Mouse (Mus musculus): ENCODE measurements around the gene Castor2. TPM values are rescaled to one million over a fixed set of nuclear protein-coding genes. Genes with fewer than 3 reads are reported as not detected.

Gene Castor2
- total and polyA plus RNA-seq, 3 experiments, result 14.2 to 21.1 (median 20.7) TPM

- peak; percentile 77 to 81 for DNase-seq
- H3K27ac ChIP-seq, result no peak overlapping the region
- 19% methylated on average over 7 of the region's 7 CpGs for WGBS
Measured at GRCm38 (mm10) chr5:134179871-134180270, 80.4 kb downstream of the Castor2 start.

GRCm38 (mm10) chr5:134182172-134182571 is 82.7 kb downstream of the Castor2 start:
- Histone ChIP-seq H3K27ac (peak overlapping the region; percentile 98), H3K79me2 (replicated peaks; ENCODE audit: control insufficient read depth, insufficient read depth, low read length) (no peaks in the 10 kb centered on the region), H3K36me3 (ENCODE audit: control insufficient read depth, insufficient read depth, low read length) (peaks cover 5% of the 10 kb centered on the region), H3K27me3 (ENCODE audit: control insufficient read depth, insufficient read depth, low read length) (no peaks in the 10 kb centered on the region), H3K4me1 (ENCODE audit: control insufficient read depth, insufficient read depth, low read length) (peaks cover 12% of the 10 kb centered on the region), H3K9ac (ENCODE audit: low read depth, low read length) (no peak overlapping the region), H3K4me3 (no peak overlapping the region)
- TF ChIP-seq EP300 (IDR thresholded peaks at IDR 0.05; ENCODE audit: insufficient read depth, low read depth, low read length) (no peak), CTCF (IDR thresholded peaks at IDR 0.05) (no peak), POLR2A (IDR thresholded peaks at IDR 0.05; ENCODE audit: insufficient read depth, low read depth, low read length) (no peak)
- WGBS, result 26% methylated on average over 3 of the region's 3 CpGs
- no peak for DNase-seq
- intact Hi-C loops (cut with DNase I), result loop anchor here (5.0 kb wide), 2 partner anchors 50 to 305 kb away; no protein-coding TSS in a partner anchor

More at GRCm38 (mm10) chr5:134179871-134180270, 80.4 kb downstream of the Castor2 start:
- no peaks in the 10 kb centered on the region for H3K79me2 ChIP-seq (replicated peaks; ENCODE audit: control insufficient read depth, insufficient read depth, low read length)
- intact Hi-C loops (cut with DNase I), result loop anchor here (2.0 to 5.0 kb wide), 4 partner anchors 52 to 307 kb away; partner anchors contain the start of gene Castor2
- H3K9ac ChIP-seq (ENCODE audit: low read depth, low read length), result no peak overlapping the region
- H3K36me3 ChIP-seq (ENCODE audit: control insufficient read depth, insufficient read depth, low read length), result peaks cover 5% of the 10 kb centered on the region
- H3K27me3 ChIP-seq (ENCODE audit: control insufficient read depth, insufficient read depth, low read length), result no peaks in the 10 kb centered on the region
- peak; percentile 11; the same call in 1 of the 2 replicates for TF ChIP-seq POLR2A (IDR thresholded peaks at IDR 0.05; ENCODE audit: insufficient read depth, low read depth, low read length)
- TF ChIP-seq CTCF (IDR thresholded peaks at IDR 0.05), result peak; percentile 97
- no peak for TF ChIP-seq EP300 (IDR thresholded peaks at IDR 0.05; ENCODE audit: insufficient read depth, low read depth, low read length)
- H3K4me1 ChIP-seq (ENCODE audit: control insufficient read depth, insufficient read depth, low read length), result peaks cover 15% of the 10 kb centered on the region
- H3K4me3 ChIP-seq, result no peak overlapping the region

GRCm38 (mm10) chr5:134182735-134183134 is 83.2 kb downstream of the Castor2 start:
- intact Hi-C loops (cut with DNase I), result loop anchor here (5.0 kb wide), 2 partner anchors 50 to 305 kb away; no protein-coding TSS in a partner anchor
- no peak for TF ChIP-seq POLR2A (IDR thresholded peaks at IDR 0.05; ENCODE audit: insufficient read depth, low read depth, low read length)
- peak; percentile 74; the same call in 1 of the 2 replicates for TF ChIP-seq EP300 (IDR thresholded peaks at IDR 0.05; ENCODE audit: insufficient read depth, low read depth, low read length)
- peak overlapping the region; percentile 98 for H3K27ac ChIP-seq
- WGBS, result 21% methylated on average over 4 of the region's 4 CpGs
- peak in 1 of 2 experiments; percentile 58 for DNase-seq
- peaks cover 12% of the 10 kb centered on the region for H3K4me1 ChIP-seq (ENCODE audit: control insufficient read depth, insufficient read depth, low read length)
- H3K9ac ChIP-seq (ENCODE audit: low read depth, low read length), result no peak overlapping the region
- no peaks in the 10 kb centered on the region for H3K27me3 ChIP-seq (ENCODE audit: control insufficient read depth, insufficient read depth, low read length)
- no peaks in the 10 kb centered on the region for H3K79me2 ChIP-seq (replicated peaks; ENCODE audit: control insufficient read depth, insufficient read depth, low read length)
- H3K4me3 ChIP-seq, result no peak overlapping the region
- peaks cover 5% of the 10 kb centered on the region for H3K36me3 ChIP-seq (ENCODE audit: control insufficient read depth, insufficient read depth, low read length)

- intact Hi-C loops (cut with DNase I), result loop anchor here (5.0 kb wide), 2 partner anchors 49 to 304 kb away; no protein-coding TSS in a partner anchor
- Histone ChIP-seq H3K27ac (peak overlapping the region; percentile 98), H3K36me3 (ENCODE audit: control insufficient read depth, insufficient read depth, low read length) (peaks cover 5% of the 10 kb centered on the region), H3K4me3 (peak overlapping the region; percentile 87), H3K9ac (ENCODE audit: low read depth, low read length) (peak overlapping the region; percentile 31), H3K79me2 (replicated peaks; ENCODE audit: control insufficient read depth, insufficient read depth, low read length) (no peaks in the 10 kb centered on the region), H3K4me1 (ENCODE audit: control insufficient read depth, insufficient read depth, low read length) (peaks cover 12% of the 10 kb centered on the region), H3K27me3 (ENCODE audit: control insufficient read depth, insufficient read depth, low read length) (no peaks in the 10 kb centered on the region)
- TF ChIP-seq POLR2A (IDR thresholded peaks at IDR 0.05; ENCODE audit: insufficient read depth, low read depth, low read length) (no peak), CTCF (IDR thresholded peaks at IDR 0.05) (no peak), EP300 (IDR thresholded peaks at IDR 0.05; ENCODE audit: insufficient read depth, low read depth, low read length) (no peak)
- 48% methylated on average over 7 of the region's 7 CpGs for WGBS
- no peak for DNase-seq
Measured at GRCm38 (mm10) chr5:134183162-134183561, 83.7 kb downstream of the Castor2 start.

- Histone ChIP-seq H3K4me1 (ENCODE audit: control insufficient read depth, insufficient read depth, low read length) (peaks cover 12% of the 10 kb centered on the region), H3K79me2 (replicated peaks; ENCODE audit: control insufficient read depth, insufficient read depth, low read length) (no peaks in the 10 kb centered on the region), H3K27me3 (ENCODE audit: control insufficient read depth, insufficient read depth, low read length) (no peaks in the 10 kb centered on the region), H3K27ac (peak within 1 kb of the TSS; percentile 98), H3K9ac (ENCODE audit: low read depth, low read length) (peak within 1 kb of the TSS; percentile 79), H3K36me3 (ENCODE audit: control insufficient read depth, insufficient read depth, low read length) (peaks cover 5% of the 10 kb centered on the region), H3K4me3 (peak within 1 kb of the TSS; percentile 87)
- peak; percentile 97 to 98 for DNase-seq
- WGBS, result under 1% methylated on average over 92 of the region's 92 CpGs
- intact Hi-C loops (cut with DNase I), result loop anchor here (5.0 kb wide), 2 partner anchors 48 to 303 kb away; no protein-coding TSS in a partner anchor
- TF ChIP-seq EP300 (IDR thresholded peaks at IDR 0.05; ENCODE audit: insufficient read depth, low read depth, low read length) (no peak), POLR2A (IDR thresholded peaks at IDR 0.05; ENCODE audit: insufficient read depth, low read depth, low read length) (peak; percentile 27; the same call in 1 of the 2 replicates)
Measured at GRCm38 (mm10) chr5:134183880-134184808, 84.6 kb downstream of the Castor2 start, which contains the start of gene Gtf2ird2. Gtf2ird2 (plus strand) TSS chr5:134184019.

Data from heart, adult 2 months (tissue).